Mouse (Mus musculus): ENCODE measurements around the gene Slc26a10.

DNA sequence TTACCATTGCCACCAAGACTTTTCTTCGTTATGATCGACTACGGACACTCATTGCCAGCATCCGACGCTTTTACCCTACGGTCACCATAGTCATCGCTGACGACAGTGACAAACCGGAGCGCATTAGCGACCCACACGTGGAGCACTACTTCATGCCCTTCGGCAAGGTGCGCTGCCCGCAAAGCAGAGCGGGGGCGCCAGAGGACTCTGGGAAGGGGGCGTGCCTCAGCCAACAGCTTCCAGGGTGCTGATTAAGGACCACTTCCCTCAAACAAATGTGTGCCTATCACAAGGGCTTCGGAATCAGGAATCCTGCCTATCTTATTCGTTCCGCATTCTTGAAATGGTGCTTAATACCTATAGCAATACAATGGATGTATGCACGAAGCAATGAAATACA, 10.4 kb downstream of the Slc26a10 start:
- TF ChIP-seq TAL1 (IDR thresholded peaks at IDR 0.05; ENCODE audit: low read length) (no peak), GATA1 (IDR thresholded peaks at IDR 0.05; ENCODE audit: low read length) (no peak)

All from erythroblast, embryonic 14.5 days (primary cell).